Mouse (Mus musculus) naive thymus-derived CD4-positive, alpha-beta T cell, adult 2 months (primary cell): ENCODE measurements at regions not wholly inside any gene's neighbourhood (a gene's known extent, or its start where the extent isn't known, plus 50 kb on each side); places are given as distances from the start of the nearest gene placed in this dataset.

Experiments
- DNase-seq: peaks from one replicate; pipeline ENCODE4 v3.0.0-alpha.2; 2011; ENCODE audit warnings: low read depth

GRCm38 (mm10) chr14:99521954-99522523 lies 223.5 kb downstream of the Klf5 start:
- DNase-seq: no peak

DNA sequence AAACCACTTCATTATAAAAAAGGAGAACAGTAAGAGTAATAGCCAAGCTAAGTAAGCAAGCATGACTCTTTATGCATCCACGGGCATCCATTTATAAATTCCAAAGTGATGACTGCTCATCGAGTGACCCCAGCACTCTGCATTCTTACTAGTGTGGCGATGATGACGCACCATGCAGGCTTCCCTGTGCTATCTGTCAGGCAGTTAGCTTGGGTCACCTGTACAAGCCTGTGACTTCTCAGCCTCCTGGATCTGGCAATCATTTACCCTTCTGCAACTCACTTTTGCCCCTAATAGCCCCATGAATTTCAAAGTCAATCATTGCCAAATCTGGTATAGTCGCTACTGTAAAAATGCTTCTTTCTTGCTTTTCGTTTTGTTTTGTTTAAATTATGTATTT lies 237.3 kb downstream of the Klf5 start:
- no peak for DNase-seq

DNA sequence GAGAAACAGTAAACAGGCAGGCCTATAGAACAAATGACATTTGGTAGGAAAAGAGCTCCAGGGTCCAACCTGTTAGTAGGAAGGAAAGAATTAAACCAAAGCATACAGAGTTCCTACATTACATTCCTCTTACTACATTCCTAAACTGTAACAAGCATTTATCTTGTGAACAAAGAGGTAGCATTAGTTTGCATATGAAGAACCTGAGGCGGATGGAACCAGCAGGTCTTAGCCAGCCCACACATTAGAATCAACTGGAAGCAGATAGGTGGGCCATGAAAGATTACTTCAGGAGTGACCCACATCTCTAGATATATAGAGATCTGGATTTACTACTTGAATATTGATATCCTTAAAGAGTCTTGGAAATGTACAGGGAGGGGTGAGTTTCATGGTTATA lies 238.8 kb downstream of the Klf5 start:
- no peak for DNase-seq

GRCm38 (mm10) chr14:99541716-99542115 lies 243.2 kb downstream of the Klf5 start:
- no peak for DNase-seq

DNA sequence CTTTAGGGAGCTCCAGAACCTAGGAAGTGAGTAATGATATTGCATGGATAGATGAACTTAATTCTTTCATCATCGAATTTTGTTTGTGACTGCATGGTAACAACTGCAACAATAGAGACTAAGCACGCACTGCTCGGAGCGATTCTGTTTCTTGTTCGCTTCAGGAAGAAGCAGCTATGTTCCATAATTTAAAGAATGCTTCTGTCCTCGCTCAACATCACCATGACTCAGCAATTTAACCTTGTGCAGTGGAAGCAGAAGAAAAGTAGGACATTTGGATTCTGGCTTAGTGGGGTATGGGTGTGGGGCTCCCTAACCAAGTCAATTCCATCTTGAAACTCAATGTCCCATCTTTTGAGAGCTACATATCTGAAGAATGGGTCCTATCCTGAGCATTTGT lies 249.4 kb downstream of the Klf5 start:
- no peak for DNase-seq

DNA sequence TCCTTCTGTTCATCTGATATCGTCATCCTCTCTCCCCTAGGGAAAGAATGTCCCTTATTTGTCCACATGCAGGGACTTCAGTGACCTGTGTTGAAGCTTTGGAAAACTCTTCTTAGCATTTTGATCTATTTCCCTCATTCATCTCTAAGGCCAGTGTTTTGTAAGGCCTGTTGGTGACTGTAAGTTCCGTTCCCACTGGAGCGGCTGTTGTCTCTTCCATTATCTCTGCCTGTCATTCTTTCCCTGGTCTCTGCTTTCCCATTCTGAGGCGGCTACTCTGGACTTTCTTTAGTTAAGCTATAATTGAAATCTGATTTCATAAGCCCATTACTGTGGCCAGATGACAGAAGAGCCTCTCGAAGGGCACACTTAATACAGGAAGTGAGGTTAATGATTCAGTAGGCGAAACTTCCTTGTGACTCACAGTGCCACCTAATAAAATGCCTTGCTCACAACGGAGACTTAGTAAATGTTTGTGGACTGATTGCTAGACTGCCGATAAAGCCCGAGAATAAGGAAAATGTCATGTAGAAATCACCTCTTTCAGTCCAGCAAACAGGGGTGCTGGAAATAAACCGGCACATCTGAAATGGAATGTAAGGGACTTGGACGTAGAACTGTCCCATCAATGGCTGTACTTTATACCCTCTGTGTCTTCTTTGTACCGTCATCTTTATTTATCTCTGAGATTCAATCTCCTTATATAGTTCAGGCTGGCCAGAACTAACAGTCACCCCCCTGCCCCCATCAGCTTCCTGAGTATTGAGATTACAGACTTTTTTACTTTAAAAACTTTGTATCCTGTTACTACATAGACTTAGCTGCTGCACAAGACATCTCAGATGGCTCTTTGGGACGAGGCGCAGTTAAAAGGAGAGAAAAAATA lies 250.1 kb downstream of the Klf5 start:
- no peak for DNase-seq

DNA sequence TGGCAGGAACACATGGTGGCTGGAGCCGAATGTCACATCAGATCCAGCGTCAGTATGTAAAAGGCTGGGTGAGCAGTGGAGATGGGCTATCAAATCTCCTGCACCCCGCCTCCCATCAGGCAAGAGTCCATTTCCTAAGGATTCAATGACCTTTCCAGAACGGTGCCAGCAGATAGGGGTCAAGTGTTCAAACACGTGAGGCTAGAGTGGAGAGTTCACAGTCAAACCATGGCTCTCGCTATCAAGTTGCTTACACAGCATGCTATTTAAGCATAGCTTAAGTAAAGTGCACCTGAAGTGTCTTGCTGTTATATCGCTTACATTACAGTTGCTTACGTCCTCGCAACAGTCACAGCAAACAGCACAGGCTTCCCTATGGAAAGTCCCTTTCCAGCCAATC lies 265.5 kb downstream of the Klf5 start:
- DNase-seq: no peak

DNA sequence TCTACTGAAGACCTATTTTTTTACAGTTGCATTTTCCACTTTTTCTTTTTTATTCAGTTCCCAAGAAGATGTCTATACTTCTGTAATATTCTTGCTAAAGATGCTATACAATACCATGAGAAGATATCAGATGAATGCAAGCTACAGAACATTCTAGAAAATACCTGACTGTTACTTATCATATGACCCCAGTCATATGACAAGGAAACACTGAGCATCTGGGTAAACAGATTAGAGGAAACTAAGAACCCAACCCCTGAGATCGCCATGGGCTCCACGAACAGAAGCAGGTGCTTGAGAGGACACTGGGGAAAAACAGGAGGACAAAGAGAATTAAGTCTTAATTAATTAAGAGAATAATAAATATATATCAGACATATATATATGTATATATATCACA lies 275.7 kb downstream of the Klf5 start:
- DNase-seq: no peak

- DNase-seq: no peak
Observed at GRCm38 (mm10) chr14:99578665-99579064, 280.2 kb downstream of the Klf5 start.

GRCm38 (mm10) chr14:99579271-99579759 lies 280.8 kb downstream of the Klf5 start:
- no peak for DNase-seq

DNA sequence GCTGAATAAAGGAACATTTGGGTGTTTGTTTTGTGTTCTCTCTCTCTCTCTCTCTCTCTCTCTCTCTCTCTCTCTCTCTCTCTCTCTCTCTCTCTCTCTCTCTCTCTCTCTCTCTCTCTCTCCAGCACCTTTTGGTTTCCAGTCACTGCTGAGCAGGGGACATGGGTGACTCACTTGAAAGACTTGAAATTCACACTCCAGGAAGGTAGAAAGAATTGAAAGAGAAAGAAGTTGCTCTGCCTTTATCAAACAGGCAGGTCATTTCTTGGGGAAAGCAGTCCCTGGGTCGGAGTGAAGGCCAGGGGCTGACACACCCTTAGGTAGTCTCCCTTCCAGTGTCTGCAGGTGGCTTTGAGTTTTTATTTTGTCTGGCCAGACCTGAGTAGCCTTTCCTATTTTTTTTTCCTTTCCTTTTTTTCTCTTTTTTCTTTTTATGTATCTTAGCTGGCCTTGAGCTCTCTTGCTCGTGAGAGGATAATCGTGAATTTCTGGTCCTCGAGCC lies 281.3 kb downstream of the Klf5 start:
- DNase-seq: no peak

DNA sequence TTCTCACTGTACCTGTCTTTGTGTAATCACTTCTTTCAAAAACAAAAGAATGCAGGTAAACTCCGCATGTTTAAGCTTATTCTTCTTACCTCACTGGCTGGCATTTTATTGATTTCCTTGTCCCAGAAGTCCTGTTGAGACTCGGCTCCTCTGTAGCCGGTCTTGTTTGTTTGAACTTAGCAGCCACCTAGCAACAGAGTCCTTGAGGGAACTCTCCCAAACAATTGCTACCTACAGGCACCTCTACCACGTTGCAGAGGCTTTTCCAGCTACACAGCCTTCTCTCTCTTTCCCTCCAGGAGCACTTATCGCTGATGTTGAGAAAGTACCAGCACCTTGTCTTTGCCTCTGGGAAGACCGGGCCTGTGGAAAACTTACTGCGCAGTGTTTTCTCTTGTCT lies 285.7 kb downstream of the Klf5 start:
- no peak for DNase-seq

DNA sequence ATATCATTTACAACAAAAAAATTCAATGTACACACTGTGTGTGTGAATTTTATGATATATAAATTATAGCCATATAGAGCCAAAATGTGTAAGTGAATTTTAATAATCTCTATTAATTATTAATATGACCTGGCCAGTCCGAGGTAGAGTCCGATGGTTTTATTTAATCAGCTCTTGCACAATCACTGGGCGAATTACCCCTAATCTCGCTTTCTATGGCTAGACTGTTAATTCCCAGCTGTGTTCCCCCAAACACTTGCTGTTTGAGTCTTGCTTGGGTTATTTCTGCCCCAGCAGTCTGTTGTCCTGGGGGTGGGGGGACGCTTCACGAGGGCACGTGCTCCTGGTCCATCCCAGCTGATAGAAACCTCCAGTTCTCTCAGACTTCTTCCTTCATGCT lies 287.5 kb downstream of the Klf5 start:
- no peak for DNase-seq

DNA sequence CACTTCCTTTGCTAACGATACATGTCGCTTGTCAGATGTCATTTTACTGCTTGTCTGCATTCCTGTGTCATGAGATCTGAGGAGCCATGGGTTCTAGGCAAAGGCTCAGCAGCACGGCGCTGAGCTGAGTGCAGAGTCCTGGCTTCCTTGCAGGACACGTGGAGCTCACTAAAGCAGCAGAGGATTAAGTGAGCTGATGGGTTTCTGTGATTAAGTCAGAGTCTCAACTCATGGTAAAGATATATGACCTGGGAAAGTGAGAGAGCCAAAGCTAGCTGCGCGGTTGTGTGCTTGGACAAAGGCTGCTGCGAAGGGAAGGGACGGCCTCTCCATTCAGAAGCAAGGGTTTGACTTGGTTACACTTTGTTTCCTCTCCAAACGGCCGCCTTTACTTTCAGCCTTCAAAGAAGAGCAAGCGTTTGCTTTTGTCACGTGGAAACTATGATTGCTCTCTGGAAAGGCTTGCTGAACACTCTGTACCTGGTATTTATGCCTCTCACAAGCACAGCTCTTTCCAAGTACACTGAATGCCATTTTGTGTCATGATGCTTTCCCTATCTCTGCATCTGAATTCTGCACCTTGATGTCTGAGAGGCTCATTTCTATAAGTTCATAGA lies 292.5 kb downstream of the Klf5 start:
- DNase-seq: no peak

DNA sequence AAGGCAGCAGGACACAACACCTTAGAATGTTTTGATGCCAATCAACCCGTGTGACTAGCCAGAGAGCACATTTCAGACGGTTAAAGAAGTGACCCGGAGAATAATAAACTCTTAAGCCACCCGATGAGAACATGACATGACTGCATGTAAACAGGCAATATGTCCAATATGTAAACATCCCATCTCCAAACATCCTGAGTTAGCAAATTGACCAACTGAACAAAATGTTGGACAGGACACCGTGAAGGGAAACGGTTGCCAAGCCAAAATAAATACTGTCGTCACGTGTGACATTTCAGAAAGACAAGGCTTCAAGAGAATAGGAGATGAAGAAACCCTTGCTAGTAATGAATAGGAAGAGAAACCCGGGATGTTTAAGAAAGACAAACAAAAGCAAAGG lies 294.4 kb downstream of the Klf5 start:
- DNase-seq: no peak

DNA sequence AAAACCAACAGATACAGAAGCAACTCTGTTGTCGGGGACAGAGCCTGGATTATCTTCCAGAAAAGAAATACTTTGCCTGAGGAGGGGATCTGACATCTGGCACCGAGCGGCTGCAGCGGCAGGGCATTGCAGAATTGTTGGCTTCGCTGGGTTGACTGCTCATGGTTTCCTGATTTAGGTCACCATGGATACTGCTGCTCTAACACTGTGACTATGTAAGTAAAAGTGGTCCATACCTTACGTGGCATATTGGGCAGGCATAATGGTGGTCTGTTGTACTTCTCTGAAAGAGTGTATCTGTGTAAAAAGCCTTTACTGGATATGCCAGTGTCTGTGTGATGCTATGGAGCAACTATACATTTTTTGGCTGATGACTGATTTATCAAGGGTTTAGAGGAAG lies 295.4 kb downstream of the Klf5 start:
- DNase-seq: no peak

DNA sequence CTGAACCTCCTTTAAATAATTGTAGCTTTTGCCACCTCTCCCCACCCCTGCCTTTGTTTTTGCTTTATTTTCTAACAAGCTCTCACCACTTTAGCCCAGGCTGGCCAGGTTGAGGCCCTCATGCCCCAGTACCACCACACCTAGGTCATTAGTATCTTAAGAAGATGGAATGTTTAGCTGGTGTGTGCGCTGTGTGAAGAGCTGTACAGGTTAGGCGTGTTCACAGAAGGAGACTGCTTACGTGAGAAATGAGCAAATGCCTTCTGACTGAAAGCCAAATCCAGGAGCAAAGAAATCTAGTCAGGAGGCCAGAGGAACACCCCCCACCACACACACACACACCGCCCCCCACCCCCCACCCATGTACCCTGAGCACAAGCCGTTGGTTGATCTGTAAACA lies 303.4 kb downstream of the Klf5 start:
- DNase-seq: no peak

- DNase-seq: no peak
Observed at GRCm38 (mm10) chr14:99603257-99603656, 304.8 kb downstream of the Klf5 start.

DNA sequence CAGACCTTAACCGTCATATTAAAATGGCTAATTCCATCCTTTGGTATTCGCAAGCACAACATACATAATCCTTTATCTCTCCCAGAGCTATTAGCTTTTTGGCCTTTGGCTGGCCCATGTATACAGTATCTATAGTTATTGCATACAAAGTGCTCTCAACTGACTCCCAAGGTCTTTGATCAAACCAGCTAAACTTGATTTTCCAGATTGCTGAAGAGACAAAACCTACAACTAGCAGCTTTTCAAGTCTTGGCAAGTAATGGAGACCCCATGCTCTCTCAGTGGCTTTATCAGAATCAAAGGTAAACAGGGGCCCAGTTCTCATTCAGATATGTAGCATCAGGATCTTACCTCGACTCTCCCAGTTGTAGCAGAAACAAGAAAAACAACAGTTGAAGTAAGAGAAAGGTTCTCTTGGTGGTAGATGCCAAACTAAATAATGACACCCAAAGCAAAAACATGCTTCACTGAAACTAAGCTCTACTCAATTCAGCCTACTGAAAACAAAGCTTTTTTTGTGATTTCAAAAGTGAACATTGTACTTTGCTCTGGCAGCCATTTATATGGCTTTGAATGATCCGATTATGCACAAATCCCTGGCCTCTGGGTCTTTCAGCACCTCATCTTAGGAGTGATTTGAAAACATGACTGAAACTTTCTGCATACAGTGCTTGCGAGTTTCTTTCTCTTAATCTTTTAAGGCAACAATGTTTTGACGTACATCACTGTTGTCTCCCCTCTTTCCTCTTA lies 307.0 kb downstream of the Klf5 start:
- no peak for DNase-seq

DNA sequence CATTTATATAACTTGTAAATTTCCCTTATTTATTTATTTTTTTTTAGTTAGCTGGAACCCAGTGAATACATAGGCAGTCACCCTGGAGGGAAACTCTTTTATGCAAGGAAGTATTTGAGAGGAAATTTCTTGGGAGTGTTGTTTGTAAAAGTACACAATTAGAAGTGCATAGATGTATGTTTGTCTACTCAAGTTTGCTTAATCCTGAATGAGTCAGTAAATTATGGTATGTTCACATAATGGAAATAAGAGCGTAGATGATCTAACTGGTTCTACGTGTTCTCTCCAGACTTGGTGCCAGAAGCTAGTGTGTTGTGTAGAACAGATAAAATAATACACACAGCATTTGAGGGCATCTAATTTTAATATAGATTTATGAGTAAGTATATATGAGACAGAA lies 310.5 kb downstream of the Klf5 start:
- no peak for DNase-seq

- no peak for DNase-seq
Observed at GRCm38 (mm10) chr14:99611435-99611834, 312.9 kb downstream of the Klf5 start.

GRCm38 (mm10) chr14:99612114-99612513 lies 313.6 kb downstream of the Klf5 start:
- no peak for DNase-seq
